Mouse (Mus musculus): ENCODE measurements around the gene Sipa1l1. TPM values are rescaled to one million over a fixed set of nuclear protein-coding genes. Genes with fewer than 3 reads are reported as not detected.

Sipa1l1 gene
- polyA plus RNA-seq, 1 experiment from 2014 or later, result 48.5 TPM

DNA sequence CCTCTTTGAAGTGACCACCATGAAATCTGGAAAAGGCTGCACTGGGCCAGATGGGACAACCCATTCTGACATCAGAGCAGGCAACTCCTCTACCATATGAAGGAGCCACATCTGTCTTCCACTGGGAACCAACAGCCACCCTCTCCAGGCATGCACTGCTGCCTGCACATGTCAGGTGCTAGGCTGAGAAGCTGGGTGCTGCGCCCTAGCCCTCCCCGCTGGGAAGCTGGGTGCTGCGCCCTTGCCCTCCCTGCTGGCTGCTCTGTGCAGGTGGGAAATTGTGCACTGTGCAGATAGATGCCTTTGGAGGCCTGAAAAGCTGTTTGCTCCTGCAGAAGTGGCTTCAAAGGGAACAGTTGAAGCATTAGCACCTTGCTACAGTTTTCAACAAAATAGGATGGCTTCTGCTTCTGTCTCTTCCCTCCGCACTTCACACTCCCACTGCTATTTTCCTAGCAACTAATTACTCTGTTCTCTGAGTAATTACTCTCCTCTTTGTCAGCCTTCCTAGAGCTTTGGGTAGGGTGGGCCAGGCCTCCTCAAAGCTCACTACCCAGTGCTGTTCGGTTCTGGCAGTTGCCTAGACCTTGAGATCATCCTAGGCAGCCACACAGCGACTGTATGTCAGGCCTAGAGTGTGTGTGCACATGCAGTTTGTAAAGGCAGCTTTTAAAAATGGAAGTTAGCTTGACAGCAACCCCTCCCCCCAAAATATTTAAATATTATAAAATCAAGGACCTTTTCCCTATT lies 231.0 kb downstream of the Sipa1l1 start:
- no peak overlapping the region for H3K9ac ChIP-seq (ENCODE audit: low read length)
- no peak for ATAC-seq (replicated peaks; ENCODE audit: low FRiP score)
- WGBS, result 87% methylated on average over 6 of the region's 6 CpGs

DNA sequence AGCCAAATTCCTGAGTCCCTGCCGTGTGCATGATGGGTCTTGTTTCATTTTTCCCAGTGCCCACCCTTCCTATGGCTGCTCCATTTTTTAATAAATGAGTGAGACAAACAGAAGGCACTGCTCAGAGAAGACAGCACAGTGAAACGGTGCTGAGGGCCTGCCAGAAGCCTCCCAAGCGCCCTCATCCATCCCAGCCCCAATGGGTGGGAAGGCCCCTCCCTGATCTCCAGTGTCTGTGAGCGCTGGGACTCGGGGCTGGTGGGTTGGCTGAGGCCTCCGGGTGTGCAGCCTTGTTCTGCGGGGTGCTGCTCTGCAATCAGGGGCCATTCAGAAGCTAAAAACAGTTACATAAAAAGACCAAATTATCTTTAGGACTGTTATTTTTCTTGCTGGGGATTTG lies 231.7 kb downstream of the Sipa1l1 start:
- no peaks in the 10 kb centered on the region for H3K4me1 ChIP-seq (replicated peaks; ENCODE audit: control insufficient read depth, insufficient read depth, low read length)
- H3K4me2 ChIP-seq (ENCODE audit: low read depth, low read length, severe bottlenecking), result no peak overlapping the region
- ATAC-seq (replicated peaks; ENCODE audit: low FRiP score) (no peak), DNase-seq (ENCODE audit: low spot score) (no peak)
- no peaks in the 10 kb centered on the region for H3K9me3 ChIP-seq (ENCODE audit: control insufficient read depth, low read length)
- no peak overlapping the region for H3K27ac ChIP-seq (ENCODE audit: low read depth, low read length)
- 75% methylated on average over 7 of the region's 7 CpGs for WGBS
- no peak overlapping the region for H3K9ac ChIP-seq (ENCODE audit: low read length)
- no peaks in the 10 kb centered on the region for H3K27me3 ChIP-seq (ENCODE audit: control insufficient read depth, insufficient read depth, low read length)
- H3K4me3 ChIP-seq (ENCODE audit: low read depth, low read length), result no peak overlapping the region
- no peaks in the 10 kb centered on the region; the same call in 1 of the 2 replicates for H3K36me3 ChIP-seq (ENCODE audit: control insufficient read depth, insufficient read depth, low read length)

More for the DNA sequence above, 231.0 kb downstream of the Sipa1l1 start:
- Histone ChIP-seq H3K9me3 (ENCODE audit: control insufficient read depth, low read length) (no peaks in the 10 kb centered on the region), H3K27me3 (ENCODE audit: control insufficient read depth, insufficient read depth, low read length) (no peaks in the 10 kb centered on the region), H3K4me3 (ENCODE audit: low read depth, low read length) (no peak overlapping the region), H3K4me1 (replicated peaks; ENCODE audit: control insufficient read depth, insufficient read depth, low read length) (no peaks in the 10 kb centered on the region), H3K27ac (ENCODE audit: low read depth, low read length) (no peak overlapping the region), H3K36me3 (ENCODE audit: control insufficient read depth, insufficient read depth, low read length) (no peaks in the 10 kb centered on the region; the same call in 1 of the 2 replicates), H3K4me2 (ENCODE audit: low read depth, low read length, severe bottlenecking) (no peak overlapping the region)
- no peak for DNase-seq (ENCODE audit: low spot score)

DNA sequence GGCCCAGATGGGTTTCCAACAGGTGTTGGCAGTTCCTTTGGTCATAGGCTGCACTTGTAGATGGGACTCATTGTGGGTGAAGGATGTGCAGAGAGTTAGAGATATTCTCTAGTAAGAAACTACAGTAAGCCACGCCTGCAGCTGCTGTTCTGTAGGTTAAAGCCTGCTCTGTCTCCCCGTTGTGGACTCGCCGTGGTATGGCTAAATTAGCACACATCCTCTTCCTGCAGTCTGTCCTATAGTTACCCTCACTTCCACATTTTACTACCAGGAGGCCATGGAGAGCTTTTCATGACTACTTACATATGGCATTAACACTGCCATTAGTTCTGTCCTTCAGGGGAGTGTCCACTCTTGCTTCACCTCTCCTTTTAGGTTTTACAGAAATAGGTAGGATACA lies 232.3 kb downstream of the Sipa1l1 start:
- WGBS, result 95% methylated on average over 4 of the region's 4 CpGs
- ATAC-seq (replicated peaks; ENCODE audit: low FRiP score) (no peak), DNase-seq (ENCODE audit: low spot score) (no peak)
- Histone ChIP-seq H3K9ac (ENCODE audit: low read length) (no peak overlapping the region), H3K27ac (ENCODE audit: low read depth, low read length) (no peak overlapping the region), H3K4me3 (ENCODE audit: low read depth, low read length) (no peak overlapping the region), H3K9me3 (ENCODE audit: control insufficient read depth, low read length) (no peaks in the 10 kb centered on the region), H3K36me3 (ENCODE audit: control insufficient read depth, insufficient read depth, low read length) (no peaks in the 10 kb centered on the region; the same call in 1 of the 2 replicates), H3K27me3 (ENCODE audit: control insufficient read depth, insufficient read depth, low read length) (no peaks in the 10 kb centered on the region), H3K4me1 (replicated peaks; ENCODE audit: control insufficient read depth, insufficient read depth, low read length) (no peaks in the 10 kb centered on the region), H3K4me2 (ENCODE audit: low read depth, low read length, severe bottlenecking) (no peak overlapping the region)

DNA sequence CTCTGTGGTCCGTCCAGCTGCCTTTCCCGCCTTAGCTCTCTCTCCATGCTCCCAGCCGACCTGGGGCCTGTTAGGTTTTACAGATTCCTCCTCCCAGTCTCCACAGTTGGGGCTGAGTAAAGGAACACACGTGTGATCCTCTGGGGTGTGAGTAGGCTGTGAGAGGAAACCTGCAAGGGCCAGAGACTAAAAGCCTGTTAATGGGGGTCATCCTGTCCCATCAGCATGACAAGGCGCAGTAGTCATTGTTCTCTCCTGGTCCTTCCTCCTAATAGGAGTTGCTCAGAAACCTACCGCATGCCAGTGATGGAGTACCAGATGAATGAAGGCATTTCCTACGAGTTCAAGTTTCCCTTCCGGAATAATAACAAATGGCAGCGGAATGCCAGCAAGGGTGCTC lies 233.5 kb downstream of the Sipa1l1 start:
- ATAC-seq (replicated peaks; ENCODE audit: low FRiP score), result no peak
- H3K36me3 ChIP-seq (ENCODE audit: control insufficient read depth, insufficient read depth, low read length), result no peaks in the 10 kb centered on the region; the same call in 1 of the 2 replicates
- H3K27ac ChIP-seq (ENCODE audit: low read depth, low read length), result no peak overlapping the region

DNA sequence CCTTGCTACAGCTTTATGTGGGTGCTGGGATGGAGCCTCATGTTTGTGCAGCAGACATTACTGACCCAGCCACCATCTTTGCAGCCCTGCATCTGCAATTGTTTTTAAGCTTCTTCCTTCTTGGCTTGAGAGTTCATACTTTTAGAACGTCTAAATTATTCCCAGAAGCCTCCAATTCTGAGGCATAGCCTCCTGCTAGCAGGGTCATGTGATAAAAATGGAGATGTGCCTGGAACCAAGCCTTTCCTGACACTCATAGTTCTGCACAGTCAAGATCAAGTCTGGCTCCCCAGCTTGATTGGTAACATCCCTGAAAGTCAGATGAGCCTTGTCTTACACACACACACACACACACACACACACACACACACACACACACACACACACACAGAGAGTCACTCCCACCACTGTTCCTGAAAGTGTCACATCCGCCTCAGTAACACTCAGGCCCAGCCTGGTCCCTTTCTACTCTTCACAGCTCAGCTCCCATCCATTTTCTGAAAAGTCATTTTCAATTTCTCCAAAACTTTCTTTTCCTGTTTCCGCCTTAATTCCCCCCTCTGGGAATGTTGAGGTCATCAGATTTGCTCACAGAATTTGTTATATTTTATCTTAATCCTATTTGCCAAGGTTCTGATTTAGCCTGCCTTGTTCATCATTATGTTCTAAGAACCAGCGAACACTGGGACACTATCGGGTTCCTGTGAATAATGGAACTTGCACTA lies 238.6 kb downstream of the Sipa1l1 start:
- WGBS, result 67% methylated on average over 5 of the region's 5 CpGs
- Histone ChIP-seq H3K4me1 (replicated peaks; ENCODE audit: control insufficient read depth, insufficient read depth, low read length) (no peaks in the 10 kb centered on the region; the same call in 1 of the 2 replicates), H3K36me3 (ENCODE audit: control insufficient read depth, insufficient read depth, low read length) (no peaks in the 10 kb centered on the region; the same call in 1 of the 2 replicates), H3K4me3 (ENCODE audit: low read depth, low read length) (no peak overlapping the region), H3K27me3 (ENCODE audit: control insufficient read depth, insufficient read depth, low read length) (no peaks in the 10 kb centered on the region), H3K27ac (ENCODE audit: low read depth, low read length) (no peak overlapping the region), H3K4me2 (ENCODE audit: low read depth, low read length, severe bottlenecking) (no peak overlapping the region), H3K9ac (ENCODE audit: low read length) (no peak overlapping the region), H3K9me3 (ENCODE audit: control insufficient read depth, low read length) (no peaks in the 10 kb centered on the region)
- no peak for DNase-seq (ENCODE audit: low spot score)
- no peak for ATAC-seq (replicated peaks; ENCODE audit: low FRiP score)

More for the DNA sequence above, 233.5 kb downstream of the Sipa1l1 start:
- no peak for DNase-seq (ENCODE audit: low spot score)
- H3K27me3 ChIP-seq (ENCODE audit: control insufficient read depth, insufficient read depth, low read length), result no peaks in the 10 kb centered on the region
- no peak overlapping the region for H3K4me2 ChIP-seq (ENCODE audit: low read depth, low read length, severe bottlenecking)
- no peaks in the 10 kb centered on the region; the same call in 1 of the 2 replicates for H3K4me1 ChIP-seq (replicated peaks; ENCODE audit: control insufficient read depth, insufficient read depth, low read length)
- no peak overlapping the region for H3K9ac ChIP-seq (ENCODE audit: low read length)
- H3K9me3 ChIP-seq (ENCODE audit: control insufficient read depth, low read length), result no peaks in the 10 kb centered on the region
- H3K4me3 ChIP-seq (ENCODE audit: low read depth, low read length), result no peak overlapping the region
- WGBS, result 87% methylated on average over 9 of the region's 9 CpGs

DNA sequence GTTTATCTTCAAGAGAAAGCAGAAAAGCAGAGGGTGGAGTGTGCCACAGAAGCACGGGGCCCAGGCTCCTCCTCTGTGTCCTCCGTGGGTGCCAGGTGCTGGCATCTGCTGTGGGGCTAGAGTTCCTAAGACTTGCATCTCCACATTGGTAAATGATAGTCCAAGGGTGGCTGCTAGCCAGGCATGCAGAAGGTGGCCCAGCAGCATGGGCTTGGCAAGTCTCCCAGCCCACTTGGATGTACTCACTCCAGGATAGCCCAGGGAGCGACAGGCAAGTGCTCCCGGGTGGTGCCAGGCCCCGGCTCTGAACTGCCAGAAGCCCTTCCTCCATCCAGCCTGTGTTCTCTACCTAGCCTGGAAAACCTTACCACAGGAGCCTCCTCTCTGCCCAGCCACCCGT lies 239.4 kb downstream of the Sipa1l1 start:
- 89% methylated on average over 6 of the region's 6 CpGs for WGBS
- Histone ChIP-seq H3K4me3 (ENCODE audit: low read depth, low read length) (no peak overlapping the region), H3K27me3 (ENCODE audit: control insufficient read depth, insufficient read depth, low read length) (no peaks in the 10 kb centered on the region), H3K9me3 (ENCODE audit: control insufficient read depth, low read length) (no peaks in the 10 kb centered on the region), H3K27ac (ENCODE audit: low read depth, low read length) (no peak overlapping the region), H3K4me2 (ENCODE audit: low read depth, low read length, severe bottlenecking) (no peak overlapping the region), H3K36me3 (ENCODE audit: control insufficient read depth, insufficient read depth, low read length) (no peaks in the 10 kb centered on the region), H3K9ac (ENCODE audit: low read length) (no peak overlapping the region), H3K4me1 (replicated peaks; ENCODE audit: control insufficient read depth, insufficient read depth, low read length) (no peaks in the 10 kb centered on the region; the same call in 1 of the 2 replicates)
- DNase-seq (ENCODE audit: low spot score), result no peak
- no peak for ATAC-seq (replicated peaks; ENCODE audit: low FRiP score)

DNA sequence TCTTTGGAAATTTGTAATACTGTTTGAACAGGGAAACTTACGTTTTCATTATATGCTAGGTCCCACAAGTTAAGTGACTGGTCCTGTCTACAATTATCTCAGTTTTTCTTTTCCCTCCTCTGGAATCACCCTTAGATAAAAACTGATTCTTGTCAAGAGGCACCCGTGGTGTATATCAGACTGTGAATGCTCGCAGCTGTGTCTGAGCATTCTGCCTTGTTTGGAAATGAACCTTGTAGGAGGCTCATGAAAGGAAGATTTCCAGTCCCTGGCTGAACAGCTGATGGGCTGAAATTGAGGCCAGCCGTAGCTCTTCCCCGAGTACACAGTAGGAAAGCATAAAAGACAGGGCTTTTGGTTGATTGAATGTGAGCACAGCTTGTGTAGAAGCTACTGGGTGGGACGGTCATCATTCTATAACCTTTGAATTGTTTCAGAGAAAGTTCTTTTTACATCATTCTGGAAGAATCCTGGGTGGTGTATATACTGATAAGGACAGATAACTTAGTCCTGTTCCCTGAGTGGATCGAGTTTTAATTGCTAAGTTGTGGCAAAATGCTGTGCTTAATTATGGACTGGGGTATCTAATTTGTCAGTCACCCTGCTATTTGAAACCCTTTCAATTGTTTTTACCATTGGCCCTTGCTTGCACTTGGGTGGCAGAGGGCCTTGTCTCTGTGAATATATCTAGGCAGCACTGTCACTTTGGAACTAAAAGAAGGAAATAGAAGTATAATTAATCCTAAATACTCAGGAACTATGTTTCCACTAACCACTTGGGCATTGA lies 240.8 kb downstream of the Sipa1l1 start:
- no peak overlapping the region for H3K4me2 ChIP-seq (ENCODE audit: low read depth, low read length, severe bottlenecking)
- ATAC-seq (replicated peaks; ENCODE audit: low FRiP score), result no peak
- no peaks in the 10 kb centered on the region; the same call in 1 of the 2 replicates for H3K4me1 ChIP-seq (replicated peaks; ENCODE audit: control insufficient read depth, insufficient read depth, low read length)
- H3K27ac ChIP-seq (ENCODE audit: low read depth, low read length), result no peak overlapping the region
- no peak overlapping the region for H3K9ac ChIP-seq (ENCODE audit: low read length)
- no peaks in the 10 kb centered on the region for H3K27me3 ChIP-seq (ENCODE audit: control insufficient read depth, insufficient read depth, low read length)
- H3K4me3 ChIP-seq (ENCODE audit: low read depth, low read length), result no peak overlapping the region
- no peak for DNase-seq (ENCODE audit: low spot score)
- H3K36me3 ChIP-seq (ENCODE audit: control insufficient read depth, insufficient read depth, low read length), result no peaks in the 10 kb centered on the region
- WGBS, result 79% methylated on average over 7 of the region's 7 CpGs
- no peaks in the 10 kb centered on the region for H3K9me3 ChIP-seq (ENCODE audit: control insufficient read depth, low read length)

DNA sequence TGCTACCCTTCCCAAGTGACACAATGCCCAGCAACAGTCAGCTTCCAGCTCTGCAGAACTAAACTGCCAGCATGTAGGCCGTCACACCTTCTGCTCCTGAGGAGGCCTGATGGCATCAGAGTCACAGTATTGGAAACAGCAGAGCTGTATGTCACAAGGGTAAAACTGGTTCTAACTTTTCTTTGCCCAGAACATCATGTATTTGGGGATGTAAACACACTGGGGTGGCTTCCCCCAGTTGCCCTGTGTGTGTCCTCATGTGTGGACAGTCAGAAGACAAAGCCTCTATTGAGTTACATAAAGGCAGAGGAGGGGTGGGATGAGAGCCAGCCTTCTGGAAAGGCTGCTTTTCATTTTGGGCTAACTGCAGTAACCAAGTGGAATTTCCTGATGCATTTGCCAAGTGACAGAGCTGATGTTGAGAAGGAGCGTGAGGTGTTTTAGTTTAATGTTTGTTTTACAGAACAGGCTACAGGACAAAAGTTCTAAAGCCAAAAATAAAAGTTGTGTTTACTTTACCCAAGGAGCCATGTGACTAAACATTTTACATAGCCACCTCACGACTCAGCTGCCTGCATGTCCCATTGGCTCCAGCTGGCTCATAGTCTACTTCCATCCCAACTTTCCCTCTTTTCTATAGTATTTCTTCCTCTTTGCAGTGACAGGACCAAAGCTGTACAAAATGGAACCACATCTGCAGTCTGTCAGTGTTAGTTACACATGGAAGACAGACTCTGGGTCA lies 243.3 kb downstream of the Sipa1l1 start:
- ATAC-seq (replicated peaks; ENCODE audit: low FRiP score), result no peak
- no peak overlapping the region for H3K27ac ChIP-seq (ENCODE audit: low read depth, low read length)
- H3K4me3 ChIP-seq (ENCODE audit: low read depth, low read length), result no peak overlapping the region
- 69% methylated on average over 3 of the region's 3 CpGs for WGBS
- H3K4me1 ChIP-seq (replicated peaks; ENCODE audit: control insufficient read depth, insufficient read depth, low read length), result no peaks in the 10 kb centered on the region; the same call in 1 of the 2 replicates
- H3K9me3 ChIP-seq (ENCODE audit: control insufficient read depth, low read length), result no peaks in the 10 kb centered on the region
- H3K27me3 ChIP-seq (ENCODE audit: control insufficient read depth, insufficient read depth, low read length), result no peaks in the 10 kb centered on the region
- H3K4me2 ChIP-seq (ENCODE audit: low read depth, low read length, severe bottlenecking), result no peak overlapping the region
- no peak overlapping the region for H3K9ac ChIP-seq (ENCODE audit: low read length)
- DNase-seq (ENCODE audit: low spot score), result no peak
- peaks cover 4% of the 10 kb centered on the region; the same call in 1 of the 2 replicates for H3K36me3 ChIP-seq (ENCODE audit: control insufficient read depth, insufficient read depth, low read length)

Measured in forebrain, embryonic 11.5 days (tissue).